Mouse (Mus musculus) liver, postnatal 0 days (tissue): ENCODE data around the gene 2010111I01Rik.

Experiments
- CTCF ChIP-seq: sonication (generic); IDR thresholded peaks from 2 replicates; pipeline ENCODE4 v1.5.1; 2016; ENCODE audit warnings: antibody characterized with exemption, low read depth
- EP300 ChIP-seq: IDR thresholded peaks from 2 replicates; pipeline ENCODE4 v1.6.1; 2016; ENCODE audit warnings: antibody characterized with exemption, low read depth, mild to moderate bottlenecking

DNA sequence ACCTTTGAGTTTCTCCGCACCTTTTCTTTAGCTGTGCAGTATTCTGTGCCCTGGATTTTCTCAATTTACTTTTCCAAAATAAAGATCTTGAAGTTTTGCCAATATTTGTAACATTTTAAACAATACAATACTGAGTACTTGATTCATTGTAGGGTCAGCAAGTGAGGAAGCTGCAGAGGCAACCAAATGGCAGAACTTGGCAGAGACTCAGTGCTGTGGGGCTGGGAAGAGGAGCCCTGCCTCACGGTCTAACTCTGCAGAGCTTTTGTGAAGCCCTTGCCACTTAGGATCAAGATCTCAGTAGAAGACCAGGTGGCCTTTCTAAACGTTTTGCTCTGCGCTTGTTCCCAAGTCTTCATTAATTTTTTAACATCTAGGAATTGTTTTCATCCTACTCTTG, 124.8 kb downstream of the 2010111I01Rik start:
- no peak for TF ChIP-seq CTCF
- TF ChIP-seq EP300 = no peak
